Mouse (Mus musculus) thymus, adult 2 months (tissue): ENCODE results near the gene Zfp281. TPM values are rescaled to one million over a fixed set of nuclear protein-coding genes. Genes with fewer than 3 reads are reported as not detected.
A peak's percentile ranks its signal among the peaks of the same experiment; 100 is the strongest.

ENCODE experiments used
- DNase-seq: peaks from one replicate; pipeline ENCODE4 v3.0.0; 2021
- H3K27ac ChIP-seq: fragments of 200-500 bp; 2 replicates; pipeline ENCODE4 v1.5.1; 2012; ENCODE audit warnings: low read length, control low read depth; ENCODE audit not compliant: control insufficient read depth, insufficient read depth
- H3K27me3 ChIP-seq: fragments of 200-500 bp; 2 replicates; pipeline ENCODE4 v1.6.1; 2012; ENCODE audit warnings: mild to moderate bottlenecking, low read length, moderate library complexity, mixed read lengths; ENCODE audit not compliant: control insufficient read depth, insufficient read depth
- H3K36me3 ChIP-seq: fragments of 200-500 bp; 2 replicates; pipeline ENCODE4 v1.6.1; 2012; ENCODE audit warnings: mild to moderate bottlenecking, low read length, moderate library complexity; ENCODE audit not compliant: control insufficient read depth, insufficient read depth
- H3K4me1 ChIP-seq: fragments of 200-500 bp; replicated peaks from 2 replicates; pipeline ENCODE4 v1.6.1; 2012; ENCODE audit warnings: low read length; ENCODE audit not compliant: control insufficient read depth, insufficient read depth
- H3K4me3 ChIP-seq: fragments of 200-500 bp; 2 replicates; pipeline ENCODE4 v1.5.1; 2012; ENCODE audit warnings: mild to moderate bottlenecking, low read length, control low read depth, moderate library complexity; ENCODE audit not compliant: control insufficient read depth, insufficient read depth
- CTCF ChIP-seq: fragments of 200-500 bp; IDR thresholded peaks from 2 replicates; pipeline ENCODE4 v1.5.1; 2012; ENCODE audit warnings: mild to moderate bottlenecking, control low read depth, low read length, moderate library complexity, borderline replicate concordance; ENCODE audit not compliant: control insufficient read depth, poor library complexity, insufficient read depth; ENCODE audit errors: extremely low read depth
- POLR2A ChIP-seq: fragments of 200-500 bp; IDR thresholded peaks from 2 replicates; pipeline ENCODE4 v1.6.1; 2012; ENCODE audit warnings: mild to moderate bottlenecking, low read length, control low read depth, moderate library complexity; ENCODE audit not compliant: control insufficient read depth, poor library complexity, insufficient read depth; ENCODE audit errors: extremely low read depth
- WGBS: fragments of 180-500 bp; shearing (Covaris S2); methylation state at CpG from one replicate; pipeline ENCODE4 v1.1.7; 2018; 5-methylcytosine and 5-hydroxymethylcytosine counted together
- polyA plus RNA-seq: library from polyadenylated mRNA; depleted of rRNA; stranded (reverse); fragments of >200 nt; gene quantifications from 2 replicates; pipeline ENCODE4 v1.2.3, GENCODE M21; 2012

Gene Zfp281
- polyA plus RNA-seq, 1 experiment = 6.2 TPM

DNA sequence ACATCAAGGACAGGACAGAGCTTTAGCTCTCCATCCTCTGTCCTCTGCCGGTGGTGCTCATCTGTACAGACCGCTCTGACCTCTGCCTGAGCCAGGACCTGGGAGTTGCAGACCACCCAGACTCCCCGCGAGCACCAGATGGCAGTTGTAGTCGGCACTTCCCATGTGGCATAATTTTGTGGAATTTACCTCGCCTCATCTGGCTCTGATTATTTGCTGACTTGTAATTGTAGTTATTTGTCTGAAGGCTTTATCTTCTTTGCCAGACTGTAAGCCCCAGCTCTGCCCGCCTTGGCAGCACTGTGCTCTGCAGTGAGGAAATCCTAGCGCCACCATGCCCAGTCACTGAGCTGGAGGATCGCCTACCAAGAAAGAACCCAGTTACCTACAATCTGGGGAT lies 35.8 kb upstream of the Zfp281 start:
- Histone ChIP-seq H3K36me3 (no peaks in the 10 kb centered on the region), H3K4me1 (no peaks in the 10 kb centered on the region), H3K4me3 (no peak overlapping the region), H3K27ac (no peak overlapping the region), H3K27me3 (no peaks in the 10 kb centered on the region)
- DNase-seq = no peak
- TF ChIP-seq CTCF (no peak), POLR2A (no peak)
- 52% methylated on average over 9 of the region's 9 CpGs for WGBS

DNA sequence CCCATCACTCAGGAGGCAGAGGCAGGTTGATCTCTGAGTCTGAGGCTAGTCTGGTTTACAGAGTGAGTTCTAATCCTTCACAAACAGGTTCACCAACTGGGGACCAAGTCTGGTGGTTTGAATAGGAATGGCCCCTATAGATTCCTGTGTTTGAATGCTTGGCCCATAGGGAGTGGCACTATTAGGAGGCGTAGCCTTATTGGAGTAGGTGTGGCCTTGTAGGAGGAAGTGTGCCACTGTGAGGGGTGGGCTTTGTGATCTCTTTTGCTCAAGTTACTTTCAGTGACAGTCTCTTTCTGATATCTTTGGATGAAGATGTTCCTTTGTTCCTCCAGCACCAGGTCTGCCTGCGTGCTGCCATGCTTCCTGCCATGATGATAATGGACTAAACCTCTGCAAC lies 32.0 kb upstream of the Zfp281 start:
- TF ChIP-seq POLR2A (no peak), CTCF (no peak)
- no peak overlapping the region for H3K4me3 ChIP-seq
- no peak overlapping the region for H3K27ac ChIP-seq
- DNase-seq = no peak
- H3K4me1 ChIP-seq = no peaks in the 10 kb centered on the region
- 100% methylated on average over 2 of the region's 2 CpGs for WGBS
- no peaks in the 10 kb centered on the region for H3K36me3 ChIP-seq
- no peaks in the 10 kb centered on the region for H3K27me3 ChIP-seq

DNA sequence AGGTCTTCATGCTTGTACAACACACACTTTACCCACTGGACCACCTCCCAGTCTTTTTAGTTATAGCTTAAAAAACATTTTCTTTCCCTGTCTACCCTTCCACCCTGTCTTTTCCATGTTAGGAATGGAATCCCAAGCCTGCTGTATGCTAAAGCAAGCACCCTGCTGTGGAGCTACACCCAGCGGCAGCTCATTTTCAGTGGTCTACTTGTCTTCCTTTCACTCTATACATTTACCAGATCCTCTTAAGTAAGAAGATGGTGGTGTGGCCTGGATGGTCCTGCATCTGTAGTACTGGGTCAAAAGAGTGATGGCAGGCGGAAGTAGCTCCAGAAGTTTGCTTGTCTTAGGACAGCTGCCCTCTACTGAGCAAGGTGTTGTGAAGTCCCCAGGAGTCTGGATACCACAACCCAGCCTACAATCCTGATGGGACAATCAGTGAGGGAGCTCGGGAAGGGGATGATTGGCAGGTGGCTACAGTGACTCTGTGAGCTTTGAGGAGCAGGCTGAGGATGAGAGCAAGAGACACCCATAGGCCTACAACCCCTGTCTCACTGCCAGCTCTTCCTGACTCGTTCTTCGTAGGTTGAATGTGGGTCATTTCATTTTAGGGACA lies 30.4 kb upstream of the Zfp281 start:
- DNase-seq = no peak
- H3K4me3 ChIP-seq = no peak overlapping the region
- no peaks in the 10 kb centered on the region for H3K36me3 ChIP-seq
- H3K4me1 ChIP-seq = no peaks in the 10 kb centered on the region
- WGBS = 96% methylated on average over 5 of the region's 5 CpGs
- TF ChIP-seq POLR2A = no peak
- TF ChIP-seq CTCF = no peak
- H3K27ac ChIP-seq = no peak overlapping the region
- H3K27me3 ChIP-seq = no peaks in the 10 kb centered on the region

DNA sequence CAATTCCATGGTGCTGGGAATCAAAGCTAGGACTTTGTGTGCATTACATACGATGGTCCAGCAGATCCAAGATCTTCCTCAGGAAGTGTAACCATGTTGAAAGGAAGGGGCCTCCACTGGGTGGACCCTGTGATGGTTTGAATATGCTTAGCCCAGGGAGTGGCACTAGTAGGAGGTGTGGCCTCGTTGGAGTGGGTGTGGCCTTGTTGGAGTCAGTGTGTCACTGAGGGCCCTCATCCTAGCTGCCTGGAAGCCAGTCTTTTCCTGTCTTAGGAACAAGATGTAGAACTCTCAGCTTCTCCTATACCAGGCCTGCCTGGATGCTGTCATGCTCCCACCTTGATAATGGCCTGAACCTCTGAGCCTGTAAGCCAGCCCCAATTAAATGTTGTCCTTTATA lies 27.9 kb upstream of the Zfp281 start:
- no peak overlapping the region for H3K4me3 ChIP-seq
- DNase-seq = no peak
- no peaks in the 10 kb centered on the region for H3K36me3 ChIP-seq
- TF ChIP-seq CTCF (no peak), POLR2A (no peak)
- 83% methylated on average over 2 of the region's 2 CpGs for WGBS
- H3K4me1 ChIP-seq = peaks cover 2% of the 10 kb centered on the region; the same call in 1 of the 2 replicates
- no peaks in the 10 kb centered on the region for H3K27me3 ChIP-seq
- no peak overlapping the region for H3K27ac ChIP-seq

DNA sequence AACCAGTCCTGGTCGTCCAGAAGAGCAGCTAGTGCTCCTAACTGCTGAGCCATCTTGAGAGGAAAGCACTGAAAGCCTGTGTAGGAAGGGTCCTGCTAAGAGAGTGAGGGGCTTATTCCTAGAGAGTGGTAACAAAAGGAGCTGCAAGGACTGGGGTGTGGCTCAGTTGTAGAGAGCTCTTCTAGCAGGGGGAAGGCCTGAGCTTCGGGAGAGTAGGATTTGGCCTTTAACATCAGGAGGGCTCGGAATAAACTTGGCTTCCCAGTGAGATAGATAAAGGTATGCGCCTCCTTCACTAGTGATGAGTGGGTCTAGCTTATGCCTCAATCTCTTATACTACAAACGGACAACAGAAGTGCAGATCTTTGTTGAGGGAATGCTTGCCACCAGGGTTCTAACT lies 26.4 kb upstream of the Zfp281 start:
- Histone ChIP-seq H3K4me3 (no peak overlapping the region), H3K27me3 (no peaks in the 10 kb centered on the region), H3K27ac (no peak overlapping the region), H3K4me1 (peaks cover 2% of the 10 kb centered on the region; the same call in 1 of the 2 replicates), H3K36me3 (no peaks in the 10 kb centered on the region)
- TF ChIP-seq CTCF (no peak), POLR2A (no peak)
- no peak for DNase-seq
- 90% methylated on average over 5 of the region's 5 CpGs for WGBS

DNA sequence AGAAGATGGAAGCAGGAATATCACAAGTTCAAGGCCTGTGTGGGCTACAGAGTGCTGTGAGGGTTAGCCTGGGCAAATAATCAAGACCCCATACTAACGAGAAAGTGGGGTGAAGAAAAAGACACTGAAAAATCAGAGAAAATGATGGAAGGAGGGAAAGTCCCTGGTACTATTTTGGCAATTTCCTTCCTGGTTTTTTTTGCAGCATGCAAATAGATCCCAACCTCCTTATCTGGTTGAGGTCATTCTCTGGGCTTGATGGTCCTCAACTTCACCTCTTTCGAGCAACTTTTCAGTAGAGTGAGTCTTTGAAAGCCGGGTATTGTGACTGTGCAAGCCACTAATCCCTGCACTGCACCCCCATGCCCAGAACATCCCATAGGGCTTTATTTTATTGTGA lies 24.6 kb upstream of the Zfp281 start:
- Histone ChIP-seq H3K27ac (0 out of 2 replicates have a peak overlapping the region, but pooled peaks have one; percentile 7), H3K36me3 (no peaks in the 10 kb centered on the region), H3K4me1 (peaks cover 2% of the 10 kb centered on the region; the same call in 1 of the 2 replicates), H3K4me3 (no peak overlapping the region), H3K27me3 (no peaks in the 10 kb centered on the region)
- 83% methylated on average over 3 of the region's 3 CpGs for WGBS
- no peak for DNase-seq
- TF ChIP-seq POLR2A (no peak), CTCF (no peak)

DNA sequence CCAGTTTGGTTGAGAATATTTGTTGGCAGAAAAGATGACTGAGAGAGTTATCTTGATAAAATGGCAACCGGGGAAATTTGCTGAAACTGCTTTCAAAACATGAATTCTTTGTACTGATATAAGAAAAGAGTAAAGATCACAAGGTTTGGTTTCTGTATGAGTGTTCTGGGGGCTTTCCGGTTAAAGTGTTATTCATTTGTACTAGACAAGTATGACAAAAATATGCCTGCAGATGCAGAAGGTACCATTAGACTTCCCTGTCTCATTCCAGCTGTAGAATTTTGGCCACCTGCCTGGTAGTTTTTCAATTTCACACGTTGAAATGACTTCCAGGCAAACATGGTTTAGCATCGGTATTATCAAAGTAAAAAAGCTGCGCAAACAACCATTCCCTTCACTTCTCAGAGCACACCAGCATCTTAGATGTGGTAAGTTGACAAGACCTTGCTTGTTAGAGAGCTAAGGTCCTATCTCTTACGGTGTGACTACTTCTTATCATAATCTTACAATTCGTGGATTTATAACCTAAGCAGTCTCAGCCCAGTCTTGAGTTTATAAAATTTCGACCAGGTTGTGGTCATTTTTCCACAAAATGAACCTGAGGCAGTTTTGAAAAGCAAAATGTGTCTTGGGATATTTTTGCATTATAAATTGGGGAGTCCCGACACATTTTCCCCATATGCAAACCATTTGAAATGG lies 23.9 kb upstream of the Zfp281 start:
- no peak for TF ChIP-seq POLR2A
- no peak for TF ChIP-seq CTCF
- Histone ChIP-seq H3K4me1 (peaks cover 2% of the 10 kb centered on the region; the same call in 1 of the 2 replicates), H3K36me3 (no peaks in the 10 kb centered on the region), H3K27me3 (no peaks in the 10 kb centered on the region), H3K4me3 (no peak overlapping the region), H3K27ac (no peak overlapping the region)
- DNase-seq = no peak
- 32% methylated on average over 9 of the region's 9 CpGs for WGBS
